7 mouse cellular contexts compared by ENCODE assay signal in genomic region chr6:4923791-4924190, GRCm38 (mm10). TPM values are rescaled to one million over a fixed set of nuclear protein-coding genes. Genes with fewer than 3 reads are reported as not detected.
A peak's percentile ranks its signal among the peaks of the same experiment; 100 is the strongest.
DNase-seq lines count a peak whose midpoint lies in the region; ATAC-seq lines count a peak whose summit lies in the region.
"Not testable (repeated sequence)": the region's sequence is repeated elsewhere in the genome, so short reads cannot be mapped to it uniquely, and the experiment has no call there.

No protein-coding gene starts in this region.

- not testable (repeated sequence) for H3K27ac ChIP-seq in forebrain, embryonic 11.5 days (ENCODE audit: low read depth, low read length); heart, embryonic 13.5 days (replicated peaks); intestine, embryonic 15.5 days; liver, embryonic 15.5 days (replicated peaks); neural tube, embryonic 12.5 days

- H3K4me3 ChIP-seq in forebrain, embryonic 11.5 days (ENCODE audit: low read depth, low read length); heart, embryonic 13.5 days; intestine, embryonic 15.5 days (replicated peaks); liver, embryonic 15.5 days (replicated peaks); neural tube, embryonic 12.5 days: not testable (repeated sequence)

- H3K4me2 ChIP-seq in forebrain, embryonic 11.5 days (ENCODE audit: low read depth, low read length, severe bottlenecking); heart, embryonic 13.5 days; intestine, embryonic 15.5 days (replicated peaks); liver, embryonic 15.5 days; neural tube, embryonic 12.5 days (replicated peaks): not testable (repeated sequence)

- ATAC-seq in forebrain, embryonic 11.5 days (replicated peaks; ENCODE audit: low FRiP score) = peak; percentile 74
- ATAC-seq in heart, embryonic 13.5 days (ENCODE audit: extremely low read depth, insufficient number of reproducible peaks, low FRiP score, low TSS enrichment) = peak; percentile 58
- ATAC-seq in intestine, embryonic 15.5 days = peak; percentile 39; the same call in 1 of the 2 replicates
- ATAC-seq in liver, embryonic 15.5 days (ENCODE audit: insufficient read depth) = peak; percentile 52; the same call in 1 of the 2 replicates
- peak; percentile 63 for ATAC-seq in megakaryocyte-erythroid progenitor cell, adult 5-6 weeks (replicated peaks; ENCODE audit: low FRiP score, low TSS enrichment, poor library complexity, severe bottlenecking)
- peak; percentile 75; the same call in 1 of the 2 replicates for ATAC-seq in neural tube, embryonic 12.5 days (ENCODE audit: low FRiP score, low read depth)

- H3K36me3 ChIP-seq in forebrain, embryonic 11.5 days (ENCODE audit: control insufficient read depth, insufficient read depth, low read length); intestine, embryonic 15.5 days; liver, embryonic 15.5 days (replicated peaks); neural tube, embryonic 12.5 days: not testable (repeated sequence)
- H3K36me3 ChIP-seq in heart, embryonic 13.5 days = peaks cover 10% of the 10 kb centered on the region

- not testable (repeated sequence) for H3K9ac ChIP-seq in forebrain, embryonic 11.5 days (ENCODE audit: low read length); heart, embryonic 13.5 days; intestine, embryonic 15.5 days; liver, embryonic 15.5 days; neural tube, embryonic 12.5 days

- H3K27me3 ChIP-seq in forebrain, embryonic 11.5 days (ENCODE audit: control insufficient read depth, insufficient read depth, low read length); heart, embryonic 13.5 days (replicated peaks); intestine, embryonic 15.5 days (replicated peaks); liver, embryonic 15.5 days; neural tube, embryonic 12.5 days (replicated peaks): not testable (repeated sequence)

- DNase-seq in R1 (ENCODE audit: low read depth, low spot score) = peak; percentile 38
- DNase-seq in forebrain, embryonic 11.5 days (ENCODE audit: low spot score) = not testable (repeated sequence)

- not testable (repeated sequence) for H3K9me3 ChIP-seq in forebrain, embryonic 11.5 days (ENCODE audit: control insufficient read depth, low read length); heart, embryonic 13.5 days; intestine, embryonic 15.5 days; liver, embryonic 15.5 days (replicated peaks); neural tube, embryonic 12.5 days

- H3K4me1 ChIP-seq in forebrain, embryonic 11.5 days (replicated peaks; ENCODE audit: control insufficient read depth, insufficient read depth, low read length); heart, embryonic 13.5 days; intestine, embryonic 15.5 days (replicated peaks); liver, embryonic 15.5 days (replicated peaks); neural tube, embryonic 12.5 days: not testable (repeated sequence)

RNA-seq across cellular contexts. Expression of gene Ppp1r9a, which starts 21.1 kb away (rescaled TPM):
- 26.3 and 29.2 TPM in 2 replicates for polyA plus RNA-seq in forebrain, embryonic 11.5 days (2014; fragmentation: Nextera tagmentation; extraction: Ambion mirVana)
- 13.1 and 13.6 TPM in 2 replicates for polyA plus RNA-seq in heart, embryonic 13.5 days (2015; fragmentation: Nextera tagmentation; extraction: Ambion mirVana)
- 12.0 and 13.0 TPM in 2 replicates for polyA plus RNA-seq in intestine, embryonic 15.5 days (2015; fragmentation: Nextera tagmentation; extraction: Ambion mirVana)
- 3.0 and 3.5 TPM in 2 replicates for polyA plus RNA-seq in liver, embryonic 15.5 days (2015; fragmentation: Nextera tagmentation; extraction: Ambion mirVana)
- total RNA-seq in megakaryocyte-erythroid progenitor cell, adult 5-6 weeks (2014; fragmentation: Nextera tagmentation) = 10.6 and 11.5 TPM in 2 replicates
- total RNA-seq in megakaryocyte-erythroid progenitor cell, adult 5-6 weeks (2017) = 11.2 and 13.2 TPM in 2 replicates
- polyA plus RNA-seq in neural tube, embryonic 12.5 days (2016; fragmentation: Nextera tagmentation; extraction: Ambion mirVana) = 24.8 and 28.1 TPM in 2 replicates
